Mouse (Mus musculus) retina, adult 2 months (tissue): Measurements from ENCODE around the gene Pnpla6.

Experiments used
- DNase-seq: peaks from one replicate; pipeline ENCODE4 v3.0.0-alpha.2; 2012; ENCODE audit warnings: low read depth, low spot score

The Pnpla6 gene

GRCm38 (mm10) chr8:3515260-3515671, at the start of gene Pnpla6:
Gene Pnpla6 (plus strand): TSS chr8:3515384.
- peak; percentile 60 for DNase-seq

- DNase-seq = peak; percentile 85
These were observed 47.9 kb upstream of the Pnpla6 start, which contains the start of gene Pex11g for GRCm38 (mm10) chr8:3467006-3467885. Gene Pex11g (minus strand): TSS chr8:3467680.

DNA sequence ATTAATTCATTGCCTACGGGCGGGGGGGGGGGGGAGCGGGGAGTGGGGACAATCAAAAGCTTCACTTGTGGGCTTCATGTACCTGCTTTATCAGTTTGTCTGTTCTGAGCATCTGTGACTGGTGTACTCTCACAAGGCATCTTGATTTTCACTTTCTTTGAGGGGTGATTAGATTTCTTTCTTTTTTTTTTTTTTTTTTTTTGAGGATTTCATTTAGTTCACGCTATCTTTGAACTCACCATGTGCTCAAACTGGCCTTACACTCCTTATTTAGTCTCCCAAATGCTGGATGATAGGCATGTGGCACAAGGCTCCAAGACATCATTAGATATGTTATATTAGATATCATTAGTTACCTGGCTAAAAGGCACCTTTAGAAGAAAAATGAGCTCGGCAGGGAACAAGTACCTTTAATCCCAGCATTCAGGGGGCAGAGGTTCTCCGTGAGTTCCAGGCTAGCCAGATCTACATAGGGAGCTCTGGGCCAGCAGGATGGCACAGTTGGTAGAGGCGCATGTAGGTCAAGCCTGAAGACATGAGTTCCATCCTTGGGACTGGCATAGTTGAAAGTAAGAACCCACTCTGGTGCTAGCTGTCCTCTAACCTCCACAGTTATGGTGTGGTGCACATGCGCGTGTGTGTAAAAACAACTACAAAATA, 47.2 kb upstream of the Pnpla6 start:
- DNase-seq = no peak

DNA sequence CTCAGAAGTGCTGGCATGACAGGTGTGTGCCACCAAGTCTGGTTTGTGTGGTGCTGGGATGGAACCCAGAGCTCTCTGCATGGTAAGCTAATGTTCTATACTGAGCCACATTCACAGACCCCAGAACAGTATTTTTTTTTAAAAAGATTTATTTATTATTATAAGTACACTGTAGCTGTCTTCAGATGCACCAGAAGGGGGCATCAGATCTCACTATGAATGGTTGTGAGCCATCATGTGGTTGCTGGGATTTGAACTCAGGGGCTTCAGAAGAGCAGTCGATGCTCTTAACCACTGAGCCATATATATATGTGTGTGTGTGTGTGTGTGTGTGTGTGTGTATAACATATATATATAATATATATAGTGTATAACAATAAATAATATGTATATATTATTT, 46.3 kb upstream of the Pnpla6 start:
- no peak for DNase-seq

GRCm38 (mm10) chr8:3470562-3470961, 44.6 kb upstream of the Pnpla6 start, which contains the start of gene Tex45:
Gene Tex45 (plus strand): TSS chr8:3470862.
- DNase-seq = no peak

GRCm38 (mm10) chr8:3475715-3476429, 39.3 kb upstream of the Pnpla6 start:
- DNase-seq = no peak

DNA sequence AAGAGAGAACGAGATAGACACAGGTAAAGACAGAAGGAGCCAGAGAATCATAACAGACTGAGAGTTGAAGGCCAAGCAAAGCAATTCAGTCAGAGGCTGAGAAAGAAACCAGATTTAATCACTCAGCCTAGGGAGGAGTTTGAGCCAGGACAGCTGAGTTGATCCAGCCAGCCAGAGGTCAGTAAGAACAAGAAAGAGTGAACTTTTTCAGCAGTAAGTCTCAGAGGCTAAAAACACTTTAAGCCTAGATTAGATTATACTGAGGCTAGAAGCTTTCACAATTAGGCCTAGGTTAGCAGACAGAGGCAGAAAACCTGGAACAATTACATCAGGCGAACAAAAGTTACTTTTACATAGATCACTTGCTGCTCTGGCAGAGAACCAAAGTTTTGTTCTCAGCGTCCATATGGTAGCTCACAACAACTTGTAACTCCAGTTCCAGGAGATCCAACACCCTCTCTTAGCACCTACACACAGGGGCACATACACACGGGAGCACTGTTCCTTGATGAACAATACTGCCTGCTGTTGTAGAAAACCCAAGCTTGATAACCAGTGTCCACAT, 34.9 kb upstream of the Pnpla6 start:
- no peak for DNase-seq

GRCm38 (mm10) chr8:3481605-3482004, 33.6 kb upstream of the Pnpla6 start:
- no peak for DNase-seq

DNA sequence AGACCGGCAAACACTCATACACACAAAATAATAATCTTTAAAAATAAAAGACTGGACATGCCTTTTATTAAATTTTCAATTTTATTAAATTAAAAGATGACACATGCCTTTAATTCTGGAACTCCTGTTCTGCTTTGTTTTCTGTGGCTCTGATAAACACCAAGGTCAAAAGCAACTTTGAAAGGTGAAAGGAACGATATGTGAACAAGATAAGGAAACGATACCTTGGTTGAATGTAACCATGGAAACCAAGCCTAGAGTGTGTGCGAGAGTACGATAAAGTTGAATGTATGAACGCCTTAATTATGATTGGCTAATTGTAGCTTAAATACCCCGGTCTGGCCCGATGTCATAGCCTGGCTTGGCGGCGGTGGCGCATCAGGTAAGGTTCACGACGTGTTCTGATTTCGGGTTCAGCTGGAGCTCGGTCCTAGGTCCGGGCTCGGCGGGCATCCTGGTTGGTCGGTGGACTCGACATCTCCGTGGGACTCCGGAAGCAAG, 32.9 kb upstream of the Pnpla6 start:
- no peak for DNase-seq

DNA sequence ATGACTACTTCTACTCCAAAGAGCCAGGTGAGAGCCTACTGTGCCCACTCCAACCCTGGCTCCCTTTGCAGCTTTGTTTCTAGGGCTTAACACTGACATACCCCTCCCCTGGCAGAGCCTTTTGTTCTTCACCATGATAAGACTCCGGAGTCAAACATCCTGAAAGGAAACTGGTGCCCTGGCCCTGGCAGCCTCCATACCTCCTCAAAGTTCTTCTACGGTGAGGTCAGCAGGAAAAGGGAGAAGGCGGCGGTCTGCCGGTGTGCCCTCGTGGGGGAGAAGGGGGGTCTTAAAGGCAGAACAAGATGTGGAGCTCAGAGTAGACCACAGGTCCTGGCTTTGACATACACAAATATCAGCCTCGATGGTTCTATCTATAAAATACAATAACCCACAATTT, 31.6 kb upstream of the Pnpla6 start:
- DNase-seq = no peak

DNA sequence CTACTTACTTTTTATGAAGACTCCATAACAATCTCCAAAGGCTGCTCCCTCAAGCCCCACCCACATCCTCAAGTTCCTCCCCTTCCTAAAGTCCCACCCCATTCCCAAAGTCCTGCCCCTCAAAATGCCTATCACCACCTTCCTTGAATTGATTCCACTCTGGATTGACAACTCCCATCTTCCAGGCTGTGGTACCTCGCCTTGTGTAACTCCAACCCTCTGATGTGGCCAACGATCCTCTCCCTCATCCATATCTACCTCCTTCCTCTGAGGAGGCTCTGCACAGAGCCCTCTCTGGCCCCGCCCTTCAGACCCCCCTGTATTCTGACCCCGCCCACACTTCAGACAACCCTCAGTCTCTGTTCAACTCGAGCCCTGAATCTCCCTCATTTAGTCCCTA, 30.0 kb upstream of the Pnpla6 start:
- no peak for DNase-seq

DNA sequence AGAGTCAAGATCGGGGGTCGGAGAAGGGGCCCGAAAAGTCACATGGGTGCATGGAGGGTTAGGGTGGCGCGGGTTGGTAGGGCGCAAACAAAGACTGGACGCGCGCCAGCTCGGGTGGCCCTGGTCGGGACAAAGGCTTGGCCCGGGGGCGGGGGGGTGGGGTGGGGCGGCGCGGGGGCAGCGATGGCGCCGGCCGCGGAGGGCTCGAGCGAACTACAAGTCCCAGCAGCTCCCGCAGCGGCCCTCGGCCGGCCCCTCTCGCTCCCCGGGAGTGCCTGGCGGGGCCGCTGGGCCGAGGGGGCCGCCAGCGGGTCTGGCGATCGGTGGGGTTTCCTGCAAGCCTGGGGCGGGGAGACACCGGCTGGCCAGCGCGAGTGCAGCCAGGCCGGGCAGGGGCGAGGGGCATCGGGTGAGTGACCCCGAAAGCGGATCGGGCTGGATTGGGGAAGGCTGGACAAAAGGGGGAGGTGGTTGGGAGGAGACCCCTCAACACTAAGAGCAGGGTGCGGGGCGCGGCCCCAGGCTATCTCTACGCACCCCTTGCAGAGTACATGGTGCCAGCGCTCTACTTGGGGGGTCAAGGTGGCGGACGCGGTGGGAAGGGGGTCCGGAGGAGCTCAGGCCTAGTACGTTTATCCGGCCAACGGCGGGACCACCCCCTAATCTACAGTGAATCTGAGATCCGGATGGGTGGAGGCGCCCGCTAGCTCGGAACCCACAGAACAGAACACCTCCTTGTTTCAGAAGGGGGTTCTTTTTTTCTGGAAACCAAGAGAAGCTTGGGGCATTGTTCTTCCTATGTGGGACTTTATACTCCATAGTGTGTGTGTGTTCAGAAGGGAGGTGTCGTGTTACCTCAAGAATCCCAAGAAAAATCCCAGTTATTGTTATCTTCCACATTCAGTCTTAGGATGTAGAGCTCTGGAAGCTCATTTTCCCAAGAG, 22.0 kb upstream of the Pnpla6 start, which contains the start of gene Zfp358:
Zfp358 (plus strand) TSS at position 238 of the 944 bp plus-strand sequence.
- DNase-seq = peak; percentile 46

DNA sequence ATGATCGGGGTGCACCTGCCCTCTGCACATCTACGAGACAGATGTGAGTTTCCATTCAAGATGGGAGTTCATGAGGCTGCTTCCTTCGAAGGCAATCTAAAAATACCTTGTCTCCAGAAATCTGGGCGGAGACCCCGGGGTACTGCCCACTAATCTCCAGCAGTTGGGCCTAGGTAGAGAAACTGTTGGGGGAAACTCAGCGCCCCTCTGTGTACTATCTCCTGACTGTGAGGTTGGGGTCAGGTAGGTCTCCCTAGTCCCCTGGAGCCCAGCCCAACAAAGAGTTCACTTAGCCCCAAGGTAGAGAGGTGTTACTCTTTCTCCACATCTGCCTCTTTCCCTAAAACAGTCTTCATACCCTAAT, 21.4 kb upstream of the Pnpla6 start:
- DNase-seq = no peak

DNA sequence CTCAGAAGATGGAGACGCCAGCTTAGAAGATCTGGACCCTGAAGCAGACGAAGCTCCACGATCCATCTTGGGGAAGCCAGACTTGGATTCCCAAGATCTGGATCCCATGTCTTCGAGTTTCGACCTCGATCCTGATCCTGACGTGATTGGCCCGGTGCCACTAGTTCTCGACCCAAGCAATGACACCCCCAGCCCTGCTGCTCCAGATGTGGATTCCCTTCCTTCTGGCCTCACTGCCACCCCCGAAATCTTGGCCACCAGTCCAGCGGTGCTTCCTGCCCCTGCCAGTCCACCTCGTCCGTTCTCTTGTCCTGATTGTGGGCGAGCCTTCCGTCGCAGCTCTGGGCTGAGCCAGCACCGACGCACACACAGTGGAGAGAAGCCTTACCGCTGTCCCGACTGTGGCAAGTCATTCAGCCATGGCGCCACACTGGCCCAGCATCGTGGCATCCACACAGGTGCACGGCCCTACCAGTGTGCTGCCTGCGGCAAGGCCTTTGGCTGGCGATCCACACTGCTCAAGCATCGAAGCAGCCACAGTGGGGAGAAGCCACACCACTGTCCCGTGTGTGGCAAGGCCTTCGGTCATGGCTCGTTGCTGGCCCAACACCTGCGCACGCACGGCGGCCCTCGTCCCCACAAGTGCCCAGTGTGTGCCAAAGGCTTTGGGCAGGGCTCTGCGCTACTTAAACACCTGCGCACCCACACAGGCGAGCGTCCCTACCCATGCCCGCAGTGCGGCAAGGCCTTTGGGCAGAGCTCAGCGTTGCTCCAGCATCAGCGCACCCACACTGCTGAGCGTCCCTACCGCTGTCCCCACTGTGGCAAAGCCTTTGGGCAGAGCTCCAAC, 19.4 kb upstream of the Pnpla6 start:
- DNase-seq = no peak

DNA sequence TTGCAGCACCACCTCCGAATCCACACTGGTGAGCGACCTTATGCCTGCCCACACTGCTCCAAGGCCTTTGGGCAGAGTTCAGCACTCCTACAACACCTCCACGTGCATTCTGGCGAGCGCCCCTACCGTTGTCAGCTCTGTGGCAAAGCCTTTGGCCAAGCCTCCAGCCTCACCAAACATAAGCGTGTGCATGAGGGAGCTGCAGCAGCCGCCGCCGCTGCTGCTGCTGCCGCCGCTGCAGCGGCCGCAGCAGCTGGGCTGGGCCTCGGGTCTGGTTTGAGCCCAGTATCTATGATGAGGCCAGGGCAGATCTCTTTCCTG, 18.8 kb upstream of the Pnpla6 start:
- no peak for DNase-seq

- DNase-seq = no peak
These were observed 16.6 kb upstream of the Pnpla6 start for GRCm38 (mm10) chr8:3498583-3498982.

DNA sequence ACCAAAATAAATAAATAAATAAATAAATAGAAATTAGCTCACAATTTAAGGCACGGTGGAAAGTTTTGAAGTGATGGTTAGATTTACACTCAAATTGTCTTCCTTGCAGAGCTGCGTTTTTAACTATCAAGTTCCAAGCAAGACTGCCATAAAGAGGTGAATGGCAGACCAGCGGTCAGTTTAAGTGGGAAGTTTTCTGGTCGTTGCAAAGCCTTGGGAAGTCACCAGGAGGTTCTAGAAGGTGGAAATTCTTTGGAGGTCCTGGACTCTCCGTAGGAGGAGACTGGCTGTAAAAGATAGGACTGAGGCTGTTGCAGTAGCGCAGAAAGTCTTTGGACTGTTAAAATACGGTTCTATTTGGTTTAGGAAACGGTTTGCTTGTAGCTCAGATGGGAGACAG, 15.4 kb upstream of the Pnpla6 start:
- no peak for DNase-seq

DNA sequence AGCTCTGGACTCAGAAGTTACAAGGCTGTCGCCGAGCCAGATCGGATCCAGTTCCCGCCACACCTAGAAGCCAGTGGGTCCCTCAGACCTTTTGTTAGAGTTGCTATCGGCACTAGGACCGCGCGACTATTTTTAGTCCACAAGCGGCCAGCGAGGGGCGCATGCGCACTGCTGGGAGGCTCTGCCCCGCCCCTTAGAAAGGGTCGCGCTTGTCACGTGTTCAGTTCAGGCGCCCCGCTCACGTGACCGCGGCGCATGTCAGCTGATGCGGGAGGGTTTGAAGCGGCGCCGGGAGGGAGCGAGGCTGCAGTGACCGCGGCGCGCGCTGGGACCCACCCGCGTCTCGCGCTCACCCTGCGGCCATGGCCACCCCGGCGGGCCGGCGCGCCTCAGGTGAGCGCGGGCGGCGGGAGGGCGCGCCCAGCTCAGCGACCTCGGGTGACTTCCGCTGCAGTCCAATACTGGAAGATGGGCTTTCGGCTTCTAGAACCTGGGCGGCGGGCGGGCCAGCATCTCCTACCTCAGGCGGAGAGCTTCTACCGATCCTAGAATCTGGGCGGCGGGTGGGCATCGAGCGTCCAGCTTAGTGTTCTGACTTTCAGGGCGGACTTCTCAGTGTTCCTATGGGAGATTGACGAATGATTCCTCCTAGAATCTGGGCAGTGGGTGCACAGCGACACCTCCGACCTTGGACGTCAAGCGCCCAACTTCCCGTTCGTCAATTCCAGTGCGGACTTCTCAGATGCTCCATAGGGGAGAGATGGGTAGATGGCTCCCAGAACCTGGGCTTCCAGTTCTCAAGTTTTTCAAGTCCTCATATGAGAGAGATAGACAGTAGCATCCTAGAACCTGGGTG, 14.7 kb upstream of the Pnpla6 start, which contains the start of gene Mcoln1:
Mcoln1 (plus strand) TSS at position 223 of the 856 bp plus-strand sequence.
- DNase-seq = peak; percentile 95

- DNase-seq = no peak
These were observed 13.0 kb upstream of the Pnpla6 start for GRCm38 (mm10) chr8:3502217-3502616.
